Mouse (Mus musculus): ENCODE results near the gene Tbx3.

- TF ChIP-seq CTCF (IDR thresholded peaks at IDR 0.05; ENCODE audit: extremely low read depth, insufficient read length, insufficient replicate concordance, low read depth, low read length) = no peak
- TF ChIP-seq POLR2A (IDR thresholded peaks at IDR 0.05; ENCODE audit: low read depth, low read length) = no peak
Observed at GRCm38 (mm10) chr5:119662731-119663130, 7.7 kb upstream of the Tbx3 start.

All from small intestine, adult 2 months (tissue).